Mouse (Mus musculus): ENCODE measurements around the gene Grk5. TPM values are rescaled to one million over a fixed set of nuclear protein-coding genes. Genes with fewer than 3 reads are reported as not detected.

Gene Grk5
- polyA plus RNA-seq, 1 experiment = 1.3 TPM

GRCm38 (mm10) chr19:61064386-61064785 lies 174.8 kb downstream of the Grk5 start:
- TF ChIP-seq EP300 (IDR thresholded peaks at IDR 0.05; ENCODE audit: insufficient read depth, low read depth, low read length) = no peak
- TF ChIP-seq CTCF (IDR thresholded peaks at IDR 0.05; ENCODE audit: low read depth, low read length) = no peak
- TF ChIP-seq POLR2A (IDR thresholded peaks at IDR 0.05; ENCODE audit: insufficient read depth, low read length) = no peak
- no peak overlapping the region for H3K27ac ChIP-seq (ENCODE audit: insufficient read depth, low read length)
- no peaks in the 10 kb centered on the region for H3K36me3 ChIP-seq (ENCODE audit: control insufficient read depth, insufficient read depth, low read length, poor library complexity, severe bottlenecking)
- H3K27me3 ChIP-seq (ENCODE audit: control insufficient read depth, insufficient read depth, low read length, poor library complexity, severe bottlenecking) = no peaks in the 10 kb centered on the region
- no peak overlapping the region for H3K4me3 ChIP-seq (ENCODE audit: low read depth, low read length)
- H3K9ac ChIP-seq (ENCODE audit: low read depth, poor library complexity, severe bottlenecking) = no peak overlapping the region
- no peaks in the 10 kb centered on the region for H3K4me1 ChIP-seq (ENCODE audit: control insufficient read depth, insufficient read depth, low read length)
- H3K9me3 ChIP-seq (replicated peaks; ENCODE audit: control insufficient read depth, insufficient read depth, low read length, poor library complexity, severe bottlenecking) = no peaks in the 10 kb centered on the region

- Histone ChIP-seq H3K27me3 (ENCODE audit: control insufficient read depth, insufficient read depth, low read length, poor library complexity, severe bottlenecking) (no peaks in the 10 kb centered on the region), H3K4me3 (ENCODE audit: low read depth, low read length) (no peak overlapping the region), H3K36me3 (ENCODE audit: control insufficient read depth, insufficient read depth, low read length, poor library complexity, severe bottlenecking) (no peaks in the 10 kb centered on the region), H3K9me3 (replicated peaks; ENCODE audit: control insufficient read depth, insufficient read depth, low read length, poor library complexity, severe bottlenecking) (no peaks in the 10 kb centered on the region), H3K9ac (ENCODE audit: low read depth, poor library complexity, severe bottlenecking) (no peak overlapping the region), H3K4me1 (ENCODE audit: control insufficient read depth, insufficient read depth, low read length) (no peaks in the 10 kb centered on the region), H3K27ac (ENCODE audit: insufficient read depth, low read length) (no peak overlapping the region)
- TF ChIP-seq EP300 (IDR thresholded peaks at IDR 0.05; ENCODE audit: insufficient read depth, low read depth, low read length) (no peak), POLR2A (IDR thresholded peaks at IDR 0.05; ENCODE audit: insufficient read depth, low read length) (no peak), CTCF (IDR thresholded peaks at IDR 0.05; ENCODE audit: low read depth, low read length) (no peak)
These were observed 175.5 kb downstream of the Grk5 start for GRCm38 (mm10) chr19:61065011-61065410.

- Histone ChIP-seq H3K4me1 (ENCODE audit: control insufficient read depth, insufficient read depth, low read length) (no peaks in the 10 kb centered on the region), H3K9me3 (replicated peaks; ENCODE audit: control insufficient read depth, insufficient read depth, low read length, poor library complexity, severe bottlenecking) (no peaks in the 10 kb centered on the region), H3K9ac (ENCODE audit: low read depth, poor library complexity, severe bottlenecking) (no peak overlapping the region), H3K36me3 (ENCODE audit: control insufficient read depth, insufficient read depth, low read length, poor library complexity, severe bottlenecking) (no peaks in the 10 kb centered on the region), H3K4me3 (ENCODE audit: low read depth, low read length) (no peak overlapping the region), H3K27ac (ENCODE audit: insufficient read depth, low read length) (no peak overlapping the region), H3K27me3 (ENCODE audit: control insufficient read depth, insufficient read depth, low read length, poor library complexity, severe bottlenecking) (no peaks in the 10 kb centered on the region)
- no peak for TF ChIP-seq EP300 (IDR thresholded peaks at IDR 0.05; ENCODE audit: insufficient read depth, low read depth, low read length)
These were observed 189.1 kb downstream of the Grk5 start for GRCm38 (mm10) chr19:61078622-61079021.

GRCm38 (mm10) chr19:61080251-61080749 lies 190.8 kb downstream of the Grk5 start:
- H3K9me3 ChIP-seq (replicated peaks; ENCODE audit: control insufficient read depth, insufficient read depth, low read length, poor library complexity, severe bottlenecking) = no peaks in the 10 kb centered on the region
- TF ChIP-seq CTCF (IDR thresholded peaks at IDR 0.05; ENCODE audit: low read depth, low read length) (no peak), POLR2A (IDR thresholded peaks at IDR 0.05; ENCODE audit: insufficient read depth, low read length) (no peak), EP300 (IDR thresholded peaks at IDR 0.05; ENCODE audit: insufficient read depth, low read depth, low read length) (no peak)
- no peaks in the 10 kb centered on the region for H3K4me1 ChIP-seq (ENCODE audit: control insufficient read depth, insufficient read depth, low read length)
- H3K4me3 ChIP-seq (ENCODE audit: low read depth, low read length) = no peak overlapping the region
- no peak overlapping the region for H3K27ac ChIP-seq (ENCODE audit: insufficient read depth, low read length)
- H3K36me3 ChIP-seq (ENCODE audit: control insufficient read depth, insufficient read depth, low read length, poor library complexity, severe bottlenecking) = no peaks in the 10 kb centered on the region
- no peaks in the 10 kb centered on the region for H3K27me3 ChIP-seq (ENCODE audit: control insufficient read depth, insufficient read depth, low read length, poor library complexity, severe bottlenecking)
- H3K9ac ChIP-seq (ENCODE audit: low read depth, poor library complexity, severe bottlenecking) = no peak overlapping the region

- Histone ChIP-seq H3K4me3 (ENCODE audit: low read depth, low read length) (no peak overlapping the region), H3K27ac (ENCODE audit: insufficient read depth, low read length) (no peak overlapping the region), H3K4me1 (ENCODE audit: control insufficient read depth, insufficient read depth, low read length) (no peaks in the 10 kb centered on the region), H3K9me3 (replicated peaks; ENCODE audit: control insufficient read depth, insufficient read depth, low read length, poor library complexity, severe bottlenecking) (no peaks in the 10 kb centered on the region), H3K9ac (ENCODE audit: low read depth, poor library complexity, severe bottlenecking) (no peak overlapping the region), H3K27me3 (ENCODE audit: control insufficient read depth, insufficient read depth, low read length, poor library complexity, severe bottlenecking) (no peaks in the 10 kb centered on the region), H3K36me3 (ENCODE audit: control insufficient read depth, insufficient read depth, low read length, poor library complexity, severe bottlenecking) (no peaks in the 10 kb centered on the region)
- TF ChIP-seq CTCF (IDR thresholded peaks at IDR 0.05; ENCODE audit: low read depth, low read length) = no peak
- no peak for TF ChIP-seq POLR2A (IDR thresholded peaks at IDR 0.05; ENCODE audit: insufficient read depth, low read length)
- no peak for TF ChIP-seq EP300 (IDR thresholded peaks at IDR 0.05; ENCODE audit: insufficient read depth, low read depth, low read length)
These were observed 193.5 kb downstream of the Grk5 start for GRCm38 (mm10) chr19:61083006-61083405.

GRCm38 (mm10) chr19:61084149-61084940 lies 194.8 kb downstream of the Grk5 start:
- H3K4me3 ChIP-seq (ENCODE audit: low read depth, low read length) = no peak overlapping the region
- no peaks in the 10 kb centered on the region for H3K36me3 ChIP-seq (ENCODE audit: control insufficient read depth, insufficient read depth, low read length, poor library complexity, severe bottlenecking)
- TF ChIP-seq EP300 (IDR thresholded peaks at IDR 0.05; ENCODE audit: insufficient read depth, low read depth, low read length) (no peak), CTCF (IDR thresholded peaks at IDR 0.05; ENCODE audit: low read depth, low read length) (peak; percentile 94)
- H3K9me3 ChIP-seq (replicated peaks; ENCODE audit: control insufficient read depth, insufficient read depth, low read length, poor library complexity, severe bottlenecking) = no peaks in the 10 kb centered on the region
- no peak overlapping the region for H3K9ac ChIP-seq (ENCODE audit: low read depth, poor library complexity, severe bottlenecking)
- H3K27ac ChIP-seq (ENCODE audit: insufficient read depth, low read length) = no peak overlapping the region
- no peaks in the 10 kb centered on the region for H3K27me3 ChIP-seq (ENCODE audit: control insufficient read depth, insufficient read depth, low read length, poor library complexity, severe bottlenecking)
- no peaks in the 10 kb centered on the region for H3K4me1 ChIP-seq (ENCODE audit: control insufficient read depth, insufficient read depth, low read length)
